Mouse (Mus musculus): Measurements from ENCODE around the gene Naa38. TPM values are rescaled to one million over a fixed set of nuclear protein-coding genes. Genes with fewer than 3 reads are reported as not detected.
A peak's percentile ranks its signal among the peaks of the same experiment; 100 is the strongest.

The Naa38 gene
- polyA plus RNA-seq, 1 experiment from 2014 or later: 83.9 TPM

DNA sequence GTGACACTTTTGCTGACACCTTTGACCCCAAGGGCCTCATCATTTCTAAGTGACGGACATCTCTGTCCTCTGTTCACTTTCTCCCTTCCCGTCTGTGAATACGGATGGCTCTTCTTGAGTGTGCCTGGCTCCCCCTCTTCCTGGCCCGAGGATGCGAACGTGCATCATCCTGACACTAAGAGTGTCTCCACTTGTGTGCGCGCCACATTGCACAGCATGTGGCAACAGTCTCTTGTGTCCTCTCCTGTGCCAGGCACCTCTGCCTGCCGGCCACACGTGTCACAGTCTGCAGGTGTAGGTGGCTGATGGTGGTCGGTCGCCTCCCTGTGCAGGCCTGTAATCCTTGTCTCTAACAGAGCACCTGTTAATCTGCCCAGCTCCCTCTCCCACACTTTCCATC lies 23.7 kb upstream of the Naa38 start:
- DNase-seq (no peak), ATAC-seq (no peak)
- TF ChIP-seq EP300 (IDR thresholded peaks at IDR 0.05; ENCODE audit: low read depth) (no peak), CTCF (IDR thresholded peaks at IDR 0.05; ENCODE audit: low read depth) (no peak)
- Histone ChIP-seq H3K27me3 (ENCODE audit: insufficient read depth, low read length) (peaks cover 20% of the 10 kb centered on the region), H3K36me3 (replicated peaks; ENCODE audit: insufficient read depth, low read length) (no peaks in the 10 kb centered on the region), H3K9me3 (ENCODE audit: low read length) (no peaks in the 10 kb centered on the region), H3K27ac (ENCODE audit: low read depth) (no peak overlapping the region), H3K4me3 (ENCODE audit: low read depth, low read length) (no peak overlapping the region), H3K4me1 (ENCODE audit: insufficient read depth) (peaks cover 36% of the 10 kb centered on the region), H3K9ac (replicated peaks) (no peak overlapping the region), H3K4me2 (ENCODE audit: low read depth, low read length) (no peak overlapping the region)
- WGBS (ENCODE audit: insufficient replicate concordance): 73% methylated on average over 12 of the region's 12 CpGs

DNA sequence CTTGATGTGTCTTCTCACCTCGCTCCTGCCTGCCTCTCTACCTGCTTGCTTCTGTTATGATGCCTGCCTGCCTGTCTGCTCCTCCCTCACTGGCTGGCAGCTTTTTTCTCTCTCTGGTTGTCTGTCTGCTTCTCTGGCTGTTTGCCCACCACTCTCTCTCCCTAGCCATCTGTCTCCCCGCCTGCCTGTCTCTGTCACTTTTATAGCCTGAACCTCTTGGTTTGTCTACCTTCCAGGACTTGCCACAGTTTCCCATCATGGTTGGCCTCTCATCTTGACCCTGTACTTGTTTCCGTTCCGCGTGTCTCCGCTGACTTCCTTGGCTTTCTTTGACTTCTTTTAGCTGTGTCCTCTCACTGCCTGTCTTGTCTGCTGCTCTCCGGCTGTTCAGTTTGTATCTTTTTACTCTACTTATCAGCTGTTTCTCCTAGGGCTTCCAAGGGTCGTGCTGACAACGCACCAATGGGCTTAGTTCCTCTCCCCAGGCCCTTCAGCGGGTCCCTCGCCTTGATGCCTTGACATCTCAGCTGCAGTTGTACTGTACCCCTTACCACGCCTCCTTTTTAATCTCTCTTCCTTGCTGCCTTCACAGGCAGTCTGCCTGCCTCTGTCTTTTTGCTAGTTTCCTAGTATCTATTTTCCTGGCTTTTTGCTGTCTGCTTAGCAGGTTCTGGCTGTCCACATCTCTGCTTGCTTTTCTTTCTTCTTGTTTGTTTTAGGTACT lies 23.1 kb upstream of the Naa38 start:
- peaks cover 30% of the 10 kb centered on the region for H3K4me1 ChIP-seq (ENCODE audit: insufficient read depth)
- H3K27ac ChIP-seq (ENCODE audit: low read depth): peak overlapping the region; percentile 55
- H3K4me3 ChIP-seq (ENCODE audit: low read depth, low read length): no peak overlapping the region
- no peaks in the 10 kb centered on the region for H3K36me3 ChIP-seq (replicated peaks; ENCODE audit: insufficient read depth, low read length)
- H3K27me3 ChIP-seq (ENCODE audit: insufficient read depth, low read length): peaks cover 17% of the 10 kb centered on the region
- H3K9ac ChIP-seq (replicated peaks): no peak overlapping the region; the same call in 1 of the 2 replicates
- no peak for ATAC-seq
- DNase-seq: no peak
- peak overlapping the region; percentile 65 for H3K4me2 ChIP-seq (ENCODE audit: low read depth, low read length)
- no peaks in the 10 kb centered on the region for H3K9me3 ChIP-seq (ENCODE audit: low read length)
- TF ChIP-seq EP300 (IDR thresholded peaks at IDR 0.05; ENCODE audit: low read depth): no peak
- WGBS (ENCODE audit: insufficient replicate concordance): 50% methylated on average over 12 of the region's 12 CpGs

DNA sequence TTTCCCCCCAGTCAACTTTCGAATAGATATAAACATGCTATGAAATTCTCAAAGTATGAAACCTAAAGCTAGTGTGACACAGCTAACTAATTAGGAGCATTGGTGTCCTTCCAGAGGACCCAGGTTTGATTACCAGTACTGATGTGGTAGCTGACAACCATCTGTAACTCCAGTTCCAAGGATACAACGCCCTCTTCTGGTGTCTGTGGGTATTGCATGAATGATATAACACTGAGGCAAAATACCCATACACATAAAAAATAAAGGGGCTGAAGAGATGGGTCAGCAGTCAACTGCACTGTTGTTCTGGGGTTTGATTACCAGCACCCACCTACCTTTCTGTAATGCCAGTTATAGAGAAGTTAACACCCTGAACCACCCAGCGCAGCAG lies 22.5 kb upstream of the Naa38 start:
- peak overlapping the region; percentile 65 for H3K4me2 ChIP-seq (ENCODE audit: low read depth, low read length)
- ATAC-seq: no peak
- TF ChIP-seq CTCF (IDR thresholded peaks at IDR 0.05; ENCODE audit: low read depth) (peak; percentile 70), EP300 (IDR thresholded peaks at IDR 0.05; ENCODE audit: low read depth) (no peak)
- no peaks in the 10 kb centered on the region for H3K9me3 ChIP-seq (ENCODE audit: low read length)
- no peaks in the 10 kb centered on the region for H3K36me3 ChIP-seq (replicated peaks; ENCODE audit: insufficient read depth, low read length)
- 54% methylated on average over 3 of the region's 3 CpGs for WGBS (ENCODE audit: insufficient replicate concordance)
- H3K4me3 ChIP-seq (ENCODE audit: low read depth, low read length): no peak overlapping the region
- peak overlapping the region; percentile 55 for H3K27ac ChIP-seq (ENCODE audit: low read depth)
- no peak overlapping the region; the same call in 1 of the 2 replicates for H3K9ac ChIP-seq (replicated peaks)
- H3K4me1 ChIP-seq (ENCODE audit: insufficient read depth): peaks cover 24% of the 10 kb centered on the region
- peaks cover 12% of the 10 kb centered on the region for H3K27me3 ChIP-seq (ENCODE audit: insufficient read depth, low read length)
- no peak for DNase-seq

DNA sequence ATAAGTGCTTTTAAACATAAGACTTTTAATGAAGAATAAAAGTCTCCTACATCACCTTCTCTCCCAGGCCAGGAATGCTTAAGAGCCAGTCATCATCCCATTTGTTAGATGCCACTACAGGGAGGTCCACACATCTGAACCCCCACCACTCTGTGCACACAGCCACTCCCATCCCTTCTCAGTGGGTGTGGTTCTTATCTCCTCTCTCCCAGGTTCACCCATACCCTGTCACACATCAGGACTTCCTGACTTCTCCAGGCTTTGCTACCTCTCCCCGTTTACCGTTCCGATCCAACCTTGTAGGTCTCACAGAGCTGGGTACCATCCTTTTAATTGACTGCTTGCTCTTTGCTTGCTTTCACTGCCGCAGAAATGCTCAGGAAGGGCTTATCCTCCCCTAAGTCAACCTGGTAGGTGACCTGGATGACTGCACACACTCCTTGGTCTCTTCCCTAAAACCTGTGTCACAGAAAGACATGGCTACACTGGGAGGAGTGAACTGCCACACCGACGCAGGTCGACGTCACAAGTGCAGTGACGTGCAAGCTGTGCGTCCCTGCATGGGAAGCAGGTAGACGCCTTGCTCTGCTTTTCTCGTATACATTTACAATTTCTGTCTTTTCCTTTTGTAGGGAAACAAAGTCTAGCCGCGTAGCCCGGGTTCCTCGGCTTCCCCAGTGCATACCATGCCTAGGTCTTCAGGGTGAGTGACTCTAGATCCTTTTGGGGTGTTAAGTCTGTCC lies 21.9 kb upstream of the Naa38 start:
- peak overlapping the region; percentile 65 for H3K4me2 ChIP-seq (ENCODE audit: low read depth, low read length)
- no peak for TF ChIP-seq EP300 (IDR thresholded peaks at IDR 0.05; ENCODE audit: low read depth)
- no peak for TF ChIP-seq CTCF (IDR thresholded peaks at IDR 0.05; ENCODE audit: low read depth)
- WGBS (ENCODE audit: insufficient replicate concordance): 79% methylated on average over 16 of the region's 16 CpGs
- no peaks in the 10 kb centered on the region for H3K9me3 ChIP-seq (ENCODE audit: low read length)
- H3K9ac ChIP-seq (replicated peaks): peak overlapping the region; percentile 50; the same call in 1 of the 2 replicates
- peaks cover 21% of the 10 kb centered on the region for H3K4me1 ChIP-seq (ENCODE audit: insufficient read depth)
- ATAC-seq (peak; percentile 75), DNase-seq (peak; percentile 30)
- H3K27me3 ChIP-seq (ENCODE audit: insufficient read depth, low read length): peaks cover 6% of the 10 kb centered on the region
- H3K27ac ChIP-seq (ENCODE audit: low read depth): peak overlapping the region; percentile 45; the same call in 1 of the 2 replicates
- H3K4me3 ChIP-seq (ENCODE audit: low read depth, low read length): peak overlapping the region; percentile 31
- H3K36me3 ChIP-seq (replicated peaks; ENCODE audit: insufficient read depth, low read length): no peaks in the 10 kb centered on the region

DNA sequence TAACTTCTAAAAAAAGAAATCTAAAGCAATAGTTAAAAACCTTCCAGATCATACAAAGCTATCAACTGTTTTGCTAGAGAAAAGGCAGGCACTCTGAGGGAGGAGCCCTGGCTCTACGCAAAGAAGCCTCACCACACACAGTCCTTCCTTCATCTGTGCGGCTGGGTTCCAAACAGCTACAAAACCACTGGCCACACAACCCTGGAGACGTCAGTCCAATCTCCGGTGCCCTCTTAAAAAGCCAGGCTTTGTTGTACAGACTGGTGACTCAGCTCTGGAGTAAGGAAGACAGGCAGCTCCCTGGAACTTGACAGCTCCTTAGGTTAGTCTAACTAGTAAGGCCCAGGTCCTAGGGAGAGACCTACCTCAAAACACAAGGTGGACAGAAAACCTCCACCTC lies 19.6 kb upstream of the Naa38 start:
- ATAC-seq: no peak
- H3K27ac ChIP-seq (ENCODE audit: low read depth): no peak overlapping the region
- H3K4me1 ChIP-seq (ENCODE audit: insufficient read depth): peaks cover 28% of the 10 kb centered on the region
- H3K36me3 ChIP-seq (replicated peaks; ENCODE audit: insufficient read depth, low read length): no peaks in the 10 kb centered on the region
- no peaks in the 10 kb centered on the region for H3K9me3 ChIP-seq (ENCODE audit: low read length)
- no peak overlapping the region for H3K4me3 ChIP-seq (ENCODE audit: low read depth, low read length)
- TF ChIP-seq EP300 (IDR thresholded peaks at IDR 0.05; ENCODE audit: low read depth) (no peak), CTCF (IDR thresholded peaks at IDR 0.05; ENCODE audit: low read depth) (no peak)
- no peak overlapping the region for H3K9ac ChIP-seq (replicated peaks)
- H3K4me2 ChIP-seq (ENCODE audit: low read depth, low read length): no peak overlapping the region
- H3K27me3 ChIP-seq (ENCODE audit: insufficient read depth, low read length): no peaks in the 10 kb centered on the region
- WGBS (ENCODE audit: insufficient replicate concordance): 77% methylated on average over 4 of the region's 4 CpGs
- no peak for DNase-seq

DNA sequence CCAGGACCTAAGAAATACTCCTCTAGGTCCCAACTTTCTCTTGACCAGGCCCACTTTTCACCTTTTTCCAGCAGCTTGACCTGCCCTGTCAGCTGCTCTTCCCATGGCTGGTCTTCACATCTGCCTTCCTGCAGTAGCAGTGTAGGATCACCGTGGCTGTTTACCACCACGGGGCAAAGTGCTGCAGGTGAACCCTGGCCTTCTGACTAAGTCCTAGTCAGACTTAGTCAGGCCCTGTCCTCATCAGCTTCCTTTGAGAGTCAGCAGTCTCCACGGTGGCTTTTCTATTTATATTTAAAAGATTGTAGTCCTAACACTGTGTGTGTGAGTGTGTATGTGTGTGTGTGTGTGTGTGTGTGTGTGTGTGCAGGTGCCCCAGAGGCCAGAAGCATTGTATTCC lies 17.5 kb upstream of the Naa38 start:
- Histone ChIP-seq H3K36me3 (replicated peaks; ENCODE audit: insufficient read depth, low read length) (no peaks in the 10 kb centered on the region), H3K4me1 (ENCODE audit: insufficient read depth) (peaks cover 18% of the 10 kb centered on the region), H3K9ac (replicated peaks) (no peak overlapping the region), H3K4me2 (ENCODE audit: low read depth, low read length) (no peak overlapping the region), H3K27ac (ENCODE audit: low read depth) (peak overlapping the region; percentile 78), H3K27me3 (ENCODE audit: insufficient read depth, low read length) (no peaks in the 10 kb centered on the region), H3K9me3 (ENCODE audit: low read length) (no peaks in the 10 kb centered on the region), H3K4me3 (ENCODE audit: low read depth, low read length) (no peak overlapping the region)
- ATAC-seq: peak; percentile 80
- TF ChIP-seq CTCF (IDR thresholded peaks at IDR 0.05; ENCODE audit: low read depth) (no peak), EP300 (IDR thresholded peaks at IDR 0.05; ENCODE audit: low read depth) (no peak)
- peak; percentile 43 for DNase-seq
- 53% methylated on average over 3 of the region's 3 CpGs for WGBS (ENCODE audit: insufficient replicate concordance)

Data from liver, postnatal 0 days (tissue).